Mouse (Mus musculus) right cerebral cortex, postnatal 14 days (tissue): ENCODE results near the gene Hivep3.

Experiments
- DNase-seq: peaks from one replicate; pipeline ENCODE4 v3.0.0; 2022

Gene Hivep3

GRCm38 (mm10) chr4:119761459-119762121 is 28.0 kb downstream of the Hivep3 start:
- DNase-seq: no peak

GRCm38 (mm10) chr4:119762171-119762570 is 28.6 kb downstream of the Hivep3 start:
- no peak for DNase-seq

GRCm38 (mm10) chr4:119768046-119768445 is 34.5 kb downstream of the Hivep3 start:
- no peak for DNase-seq

GRCm38 (mm10) chr4:119775913-119776312 is 42.3 kb downstream of the Hivep3 start:
- no peak for DNase-seq

GRCm38 (mm10) chr4:119777146-119777545 is 43.6 kb downstream of the Hivep3 start:
- no peak for DNase-seq

GRCm38 (mm10) chr4:119779561-119780400 is 46.2 kb downstream of the Hivep3 start:
- no peak for DNase-seq

GRCm38 (mm10) chr4:119780881-119781280 is 47.3 kb downstream of the Hivep3 start:
- DNase-seq: no peak

GRCm38 (mm10) chr4:119784959-119785358 is 51.4 kb downstream of the Hivep3 start:
- no peak for DNase-seq

GRCm38 (mm10) chr4:119786307-119786706 is 52.7 kb downstream of the Hivep3 start:
- no peak for DNase-seq

- no peak for DNase-seq
These were observed 53.1 kb downstream of the Hivep3 start for GRCm38 (mm10) chr4:119786721-119787120.

- DNase-seq: no peak
These were observed 55.2 kb downstream of the Hivep3 start for GRCm38 (mm10) chr4:119788746-119789145.

- DNase-seq: no peak
These were observed 56.0 kb downstream of the Hivep3 start for GRCm38 (mm10) chr4:119789495-119790148.

- no peak for DNase-seq
These were observed 65.3 kb downstream of the Hivep3 start for GRCm38 (mm10) chr4:119798891-119799290.

- no peak for DNase-seq
These were observed 73.0 kb downstream of the Hivep3 start for GRCm38 (mm10) chr4:119806556-119806955.

GRCm38 (mm10) chr4:119807359-119807758 is 73.8 kb downstream of the Hivep3 start:
- no peak for DNase-seq

GRCm38 (mm10) chr4:119809245-119809644 is 75.7 kb downstream of the Hivep3 start:
- no peak for DNase-seq

- DNase-seq: peak; percentile 41
These were observed 79.2 kb downstream of the Hivep3 start for GRCm38 (mm10) chr4:119812775-119813174.

- no peak for DNase-seq
These were observed 80.1 kb downstream of the Hivep3 start for GRCm38 (mm10) chr4:119813500-119814184.

- DNase-seq: peak; percentile 37
These were observed 80.9 kb downstream of the Hivep3 start for GRCm38 (mm10) chr4:119814185-119815132.

- no peak for DNase-seq
These were observed 81.7 kb downstream of the Hivep3 start for GRCm38 (mm10) chr4:119815133-119815792.

- no peak for DNase-seq
These were observed 82.2 kb downstream of the Hivep3 start for GRCm38 (mm10) chr4:119815793-119816161.
